Mouse (Mus musculus) hematopoietic stem cell, adult 5-6 weeks (primary cell): ENCODE results near the gene Catsper3. TPM values are rescaled to one million over a fixed set of nuclear protein-coding genes. Genes with fewer than 3 reads are reported as not detected.

Source experiments
- ATAC-seq, 2 experiments: fragments of 125-278 bp in 1 of 2; replicated peaks in 1 of 2; 2 replicates each; pipeline ENCODE4 v1.8.0; 2016 to 2017; ENCODE audit warnings: inconsistent platforms in 2 of 2, mild to moderate bottlenecking in 2 of 2, moderate number of reproducible peaks in 2 of 2, low read depth in 1 of 2, moderate TSS enrichment in 1 of 2; ENCODE audit not compliant: low FRiP score in 2 of 2, poor library complexity in 2 of 2, severe bottlenecking in 2 of 2, insufficient read depth in 1 of 2, low TSS enrichment in 1 of 2
- total RNA-seq: library from RNA; stranded (forward); fragments of 172-1452, 232-1000 nt; gene quantifications from 2 replicates; pipeline ENCODE4 v1.2.3, GENCODE M21; 2017

Catsper3 gene
- total RNA-seq, 1 experiment from 2014 or later, result 1.5 TPM

- no peak for ATAC-seq
These were observed 40.0 kb downstream of the Catsper3 start for GRCm38 (mm10) chr13:55824151-55824945.

- no peak for ATAC-seq
These were observed 40.9 kb downstream of the Catsper3 start for GRCm38 (mm10) chr13:55825245-55825681.

GRCm38 (mm10) chr13:55826008-55826671 is 41.8 kb downstream of the Catsper3 start:
- ATAC-seq, result no peak

- ATAC-seq, result no peak
These were observed 42.7 kb downstream of the Catsper3 start for GRCm38 (mm10) chr13:55826796-55827678.

DNA sequence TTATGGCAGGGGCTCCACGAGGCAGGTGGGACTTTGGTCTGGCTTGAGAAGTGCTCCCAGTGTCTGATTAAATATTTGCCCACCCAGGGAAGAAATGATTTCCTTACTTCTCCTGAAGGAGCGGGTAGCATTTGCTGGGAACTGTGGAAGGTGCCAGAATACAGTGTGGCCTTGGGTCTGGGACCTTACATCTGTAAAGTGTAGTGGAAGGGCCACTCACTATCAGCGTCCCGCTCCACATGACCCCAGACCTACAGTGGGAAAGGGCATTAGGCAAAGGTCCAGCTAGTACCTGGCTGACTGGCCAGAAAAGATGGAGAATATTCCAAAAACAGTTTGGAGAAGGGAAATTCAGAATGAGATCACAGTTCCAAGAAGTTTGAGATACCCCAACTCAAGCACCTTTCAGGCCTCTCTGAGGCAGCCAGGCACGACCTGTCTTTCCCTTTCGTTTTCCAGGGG is 43.3 kb downstream of the Catsper3 start:
- ATAC-seq, result no peak

DNA sequence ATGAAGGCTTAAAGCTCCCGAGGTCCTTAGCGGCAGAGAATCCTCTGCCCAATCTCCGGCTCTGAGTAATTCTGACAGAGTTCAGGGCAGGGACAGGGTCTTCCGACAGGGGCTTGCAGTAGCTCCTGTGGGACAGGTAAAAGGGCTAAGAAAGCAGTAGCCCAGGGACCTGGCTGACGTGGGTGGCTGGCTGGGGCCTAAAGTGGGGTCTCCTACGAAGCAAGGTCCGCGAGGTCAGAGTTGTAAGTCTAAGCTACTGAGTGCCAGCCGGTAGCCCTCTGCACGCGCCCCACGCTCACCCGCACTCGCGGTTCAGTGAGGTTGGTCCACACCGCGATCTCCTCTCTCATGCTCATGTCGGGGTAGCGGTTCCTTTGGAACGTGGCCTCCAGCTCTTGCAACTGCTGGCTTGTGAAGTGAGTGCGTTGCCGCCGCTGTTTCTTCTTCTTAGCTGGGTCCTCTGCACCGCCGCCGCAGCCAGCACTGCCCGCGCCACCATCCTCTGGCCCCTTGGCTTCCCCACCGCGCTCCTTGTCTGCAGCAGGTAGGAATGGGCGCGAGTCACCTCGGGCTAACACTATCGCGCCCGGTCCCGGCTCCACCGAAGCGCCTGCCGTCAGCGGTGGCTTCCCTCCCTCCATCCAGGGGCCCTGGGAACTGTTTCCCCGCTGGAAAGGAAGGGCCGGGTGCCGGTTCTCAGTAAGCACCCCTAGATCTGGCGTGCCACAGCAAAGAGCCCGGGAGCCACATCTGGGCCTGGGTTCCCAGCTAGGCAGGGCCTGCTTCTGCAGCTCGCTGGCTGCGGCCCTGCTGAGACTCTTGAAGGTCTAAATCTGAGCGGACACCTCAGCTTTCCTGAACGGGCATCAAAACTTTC is 44.0 kb downstream of the Catsper3 start:
- 0 out of 4 replicates have a peak, but pooled peaks have one; percentile 6 to 12 for ATAC-seq

DNA sequence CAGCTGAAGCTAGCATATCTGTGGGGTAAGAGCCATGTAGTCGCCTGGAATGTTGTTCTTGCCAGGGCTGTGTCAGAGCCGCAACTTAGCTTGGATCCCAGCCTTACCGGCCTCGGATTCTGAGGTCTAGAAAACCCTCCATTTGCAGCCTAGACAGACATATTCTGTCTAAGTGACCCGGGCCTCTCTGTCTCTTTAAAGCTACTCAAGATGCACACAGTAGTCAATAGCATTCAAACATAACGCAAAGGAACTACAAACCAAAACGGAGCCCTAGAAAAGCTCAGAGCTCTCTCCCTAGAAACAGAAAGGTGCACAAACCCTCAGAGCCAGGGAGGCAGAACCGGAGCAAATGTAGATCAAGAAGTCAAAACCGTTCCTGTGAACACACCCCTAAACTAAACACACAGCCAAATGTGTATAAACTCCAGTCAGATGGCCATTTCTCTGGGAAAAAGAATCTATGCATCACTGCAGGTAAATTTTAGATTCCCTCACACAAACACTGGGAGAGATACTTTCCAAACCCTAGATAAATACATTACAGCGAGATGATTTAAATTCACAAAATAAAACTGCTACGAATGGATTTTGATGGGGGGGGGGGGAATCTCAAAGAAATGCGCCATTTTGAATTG is 44.8 kb downstream of the Catsper3 start:
- no peak for ATAC-seq

DNA sequence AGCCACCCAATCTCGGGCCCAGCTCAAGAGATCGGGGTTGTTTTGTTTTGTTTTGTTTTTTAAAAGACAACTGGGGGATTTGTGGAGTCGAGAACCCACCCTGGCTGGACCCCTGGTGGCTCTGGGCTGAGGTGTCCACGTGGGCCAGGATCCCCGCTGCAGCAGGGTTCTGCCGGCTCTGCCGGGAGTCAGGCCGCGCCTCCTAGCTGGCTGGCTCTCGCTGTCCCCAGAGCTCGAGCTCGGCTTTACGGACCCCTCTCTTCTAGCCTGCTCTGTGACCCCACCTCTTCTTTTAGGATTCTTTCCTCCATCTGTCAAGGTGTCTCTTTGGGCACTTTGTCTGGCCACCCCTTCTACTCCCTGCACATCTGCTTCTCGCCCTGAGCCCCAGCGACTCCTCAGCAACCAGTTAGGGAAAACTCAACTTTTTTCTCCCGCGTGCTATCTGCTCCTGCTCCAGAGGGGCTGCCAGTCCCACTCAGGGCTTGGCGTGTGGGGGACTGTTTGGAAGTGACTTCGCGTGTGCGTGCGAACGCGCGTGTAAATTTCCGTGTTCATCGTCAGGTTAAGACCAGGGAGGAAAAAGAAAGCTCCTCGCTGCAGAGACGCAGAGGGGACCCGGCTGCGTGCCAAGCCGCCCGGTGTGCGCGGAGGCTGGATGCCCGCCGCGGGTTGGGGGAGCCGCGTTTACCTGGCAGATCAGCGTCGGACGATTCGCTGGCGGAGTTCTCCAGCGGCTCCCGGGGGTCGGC is 45.9 kb downstream of the Catsper3 start:
- no peak for ATAC-seq

GRCm38 (mm10) chr13:55830833-55831721 is 46.7 kb downstream of the Catsper3 start:
- ATAC-seq, result no peak

DNA sequence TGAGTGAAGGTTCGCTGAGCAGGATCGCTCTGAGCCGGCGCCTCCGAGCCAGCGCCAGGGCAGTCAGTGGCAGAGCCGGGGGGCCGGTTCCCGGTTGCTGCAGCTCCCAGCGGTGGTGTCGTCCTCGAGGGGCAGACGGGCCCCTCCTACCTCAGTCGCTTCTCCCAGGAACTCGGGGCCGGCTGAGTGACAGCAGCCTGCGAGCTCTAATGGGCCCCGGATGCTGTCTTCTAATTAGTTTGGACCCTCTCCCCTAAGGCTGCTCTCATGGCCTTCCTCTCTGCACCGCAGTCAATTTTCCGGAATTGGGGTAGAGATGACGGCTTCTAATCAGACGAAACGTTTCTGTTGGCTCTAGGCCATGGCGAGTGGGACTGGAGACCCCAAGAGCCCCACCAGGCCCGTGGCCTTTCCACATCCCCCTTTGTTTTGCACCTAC is 47.4 kb downstream of the Catsper3 start:
- ATAC-seq, result no peak

- ATAC-seq, result no peak
These were observed 48.2 kb downstream of the Catsper3 start for GRCm38 (mm10) chr13:55832602-55833001.

GRCm38 (mm10) chr13:55833921-55834320 is 49.6 kb downstream of the Catsper3 start:
- no peak for ATAC-seq

DNA sequence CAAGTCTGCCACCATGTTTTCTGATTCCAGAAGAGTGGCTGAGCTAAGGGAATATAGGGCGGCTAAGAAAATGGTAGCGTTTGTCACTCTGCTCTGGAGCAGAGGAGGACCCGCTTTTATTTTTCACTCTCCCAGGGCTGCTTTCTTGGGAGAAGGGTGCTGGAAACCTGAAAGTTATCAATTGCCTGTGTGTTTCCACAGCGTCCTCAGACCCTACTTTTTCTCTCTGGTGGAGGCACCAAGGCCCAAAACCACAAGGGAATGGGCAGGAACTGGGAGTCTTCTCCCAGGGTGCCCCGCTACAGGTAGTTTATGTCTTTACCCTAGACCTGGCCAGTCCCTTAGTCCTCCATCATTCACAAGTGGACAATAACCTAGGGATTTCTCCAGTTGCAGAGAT is 50.3 kb downstream of the Catsper3 start:
- ATAC-seq, result no peak

DNA sequence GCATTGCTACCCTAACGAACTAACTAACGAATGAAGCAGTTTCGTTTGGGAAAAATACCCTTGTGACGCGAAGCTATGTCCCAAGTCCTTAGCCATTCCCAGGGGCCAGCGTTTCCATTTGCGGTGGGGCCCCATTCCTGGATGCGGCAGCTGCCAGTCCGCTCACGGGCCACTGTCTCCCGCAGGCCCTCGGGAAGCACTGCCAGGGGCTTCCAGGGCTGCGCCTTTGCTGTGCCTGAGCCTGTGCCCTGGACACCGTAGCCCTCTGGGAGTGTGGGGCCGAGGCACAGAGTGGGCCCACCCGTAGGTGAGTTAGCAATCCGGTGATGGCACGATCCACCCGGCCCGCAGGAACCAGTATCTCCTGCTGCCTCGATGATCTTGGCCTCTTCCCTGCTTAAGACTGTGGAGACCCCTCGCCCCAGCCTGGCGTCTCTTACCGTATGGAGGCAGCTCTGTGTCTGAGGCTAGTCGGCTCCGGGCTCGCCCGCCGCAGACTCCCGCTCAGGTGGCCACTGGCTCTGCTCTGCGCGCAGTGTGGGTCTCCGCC is 51.3 kb downstream of the Catsper3 start:
- ATAC-seq, result no peak
